Mouse (Mus musculus) kidney, adult 9 months (tissue): ENCODE results near the gene Suox.
A peak's percentile ranks its signal among the peaks of the same experiment; 100 is the strongest.
"Not testable (repeated sequence)": the region's sequence is repeated elsewhere in the genome, so short reads cannot be mapped to it uniquely, and the experiment has no call there.

Experiments used
- DNase-seq: peaks from one replicate; pipeline ENCODE4 v3.0.0; 2022

Suox gene

DNA sequence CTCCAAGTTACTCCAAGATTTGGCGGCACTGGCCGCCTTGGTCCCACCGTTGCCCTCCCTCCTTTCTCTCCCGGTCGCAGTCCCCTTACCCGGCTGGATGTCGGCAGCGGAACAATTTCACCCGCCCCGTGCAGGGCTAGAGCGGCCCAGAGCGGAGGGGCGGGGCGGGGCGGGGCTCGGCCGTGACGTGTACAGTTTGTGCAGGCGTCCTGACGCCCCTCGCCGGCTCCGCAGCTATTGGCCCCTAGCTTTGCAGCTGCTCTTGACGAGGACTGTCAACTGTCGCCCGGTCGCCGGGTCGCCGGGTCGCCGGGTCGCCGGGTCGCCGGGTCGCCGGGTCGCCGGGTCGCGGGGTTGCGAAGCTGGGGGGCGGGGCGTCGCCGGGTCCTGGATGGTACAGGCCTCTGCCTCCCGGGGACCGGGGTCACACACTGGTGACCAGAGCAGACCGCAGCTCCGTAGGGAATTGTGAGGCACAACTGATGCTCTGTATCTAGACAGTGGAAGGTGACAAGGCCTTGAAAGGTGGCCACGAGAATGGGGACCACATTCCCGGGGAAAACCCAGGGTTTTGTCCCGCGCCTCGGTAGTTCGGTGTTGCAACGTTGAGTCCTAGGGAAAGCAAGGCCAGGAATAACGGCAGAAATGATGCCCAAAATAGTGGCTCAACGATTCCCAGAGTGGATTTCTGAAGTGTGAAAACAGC lies at the start of gene Suox:
TSS of gene Suox (minus strand) at position 311 of the 706 bp plus-strand sequence.
- DNase-seq: peak; percentile 86

DNA sequence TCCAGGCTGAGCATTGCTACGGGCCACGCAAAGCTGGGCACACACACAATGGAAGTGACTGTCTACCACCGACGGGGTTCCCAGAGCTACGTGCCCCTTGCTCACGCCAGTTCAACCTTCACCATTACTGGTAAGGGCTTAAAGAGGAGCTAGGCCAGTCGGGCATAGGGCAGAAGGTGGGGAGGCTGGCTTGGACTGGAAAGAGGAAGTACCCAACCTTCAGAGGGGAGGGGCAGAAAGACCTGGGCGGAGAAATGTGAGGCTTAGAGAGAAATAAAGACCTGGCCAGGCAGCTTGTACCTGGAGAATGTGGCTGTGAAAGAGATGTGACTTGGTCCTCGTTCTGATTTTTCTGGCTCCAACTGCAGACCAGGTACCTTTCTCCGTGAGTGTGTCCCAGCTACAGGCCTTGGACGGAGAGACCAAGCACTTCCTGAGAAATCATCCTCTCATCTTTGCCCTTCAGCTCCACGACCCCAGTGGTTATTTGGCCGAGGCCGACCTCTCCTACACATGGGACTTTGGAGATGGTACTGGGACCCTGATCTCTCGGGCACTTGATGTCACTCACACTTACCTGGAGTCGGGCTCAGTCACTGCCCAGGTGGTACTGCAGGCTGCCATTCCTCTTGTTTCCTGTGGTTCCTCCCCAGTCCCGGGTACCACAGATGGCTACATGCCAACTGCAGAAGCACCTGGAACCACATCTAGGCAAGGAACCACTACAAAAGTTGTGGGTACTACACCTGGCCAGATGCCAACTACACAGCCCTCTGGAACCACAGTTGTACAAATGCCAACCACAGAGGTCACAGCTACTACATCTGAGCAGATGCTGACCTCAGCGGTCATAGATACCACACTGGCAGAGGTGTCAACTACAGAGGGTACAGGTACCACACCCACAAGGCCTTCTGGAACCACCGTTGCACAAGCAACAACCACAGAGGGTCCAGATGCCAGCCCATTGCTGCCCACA lies 42.0 kb upstream of the Suox start:
- DNase-seq: no peak

DNA sequence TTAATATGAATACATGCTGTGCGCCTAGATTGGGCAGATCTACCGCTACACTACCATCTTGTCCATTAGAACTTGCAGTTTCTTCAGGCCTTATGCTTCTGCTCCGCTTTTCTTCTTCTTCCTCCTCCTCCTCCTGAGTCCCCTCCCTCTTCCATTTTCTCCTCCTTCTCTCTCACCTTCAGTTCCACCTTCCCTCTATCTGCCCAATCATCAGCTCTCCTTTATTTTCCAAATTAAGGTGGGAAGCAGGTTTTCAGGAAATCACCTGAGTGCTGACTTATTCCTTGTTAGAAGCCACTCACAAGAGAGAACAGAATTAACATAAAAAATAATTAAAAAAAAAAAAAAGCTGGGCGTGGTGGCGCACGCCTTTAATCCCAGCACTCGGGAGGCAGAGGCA lies 37.4 kb upstream of the Suox start:
- not testable (repeated sequence) for DNase-seq

DNA sequence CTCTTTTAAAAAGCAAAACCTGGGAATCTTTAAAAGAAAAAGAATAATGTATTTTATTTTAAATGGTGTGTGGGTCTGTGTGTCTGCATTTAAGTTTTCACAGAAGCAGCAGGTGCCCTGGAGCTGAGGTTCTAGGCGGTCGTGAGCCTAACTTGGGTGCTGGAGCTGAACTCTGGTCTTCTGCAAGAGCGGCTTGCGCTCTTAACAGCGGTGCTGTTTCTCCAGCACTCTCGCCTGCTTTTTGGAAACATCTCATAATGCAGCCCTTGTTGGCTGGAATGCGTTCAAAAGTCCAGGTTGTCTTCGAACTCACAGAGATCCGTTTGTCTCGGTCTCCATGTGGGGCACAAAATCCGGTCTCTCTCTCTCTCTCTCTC lies 31.4 kb upstream of the Suox start:
- DNase-seq: no peak

DNA sequence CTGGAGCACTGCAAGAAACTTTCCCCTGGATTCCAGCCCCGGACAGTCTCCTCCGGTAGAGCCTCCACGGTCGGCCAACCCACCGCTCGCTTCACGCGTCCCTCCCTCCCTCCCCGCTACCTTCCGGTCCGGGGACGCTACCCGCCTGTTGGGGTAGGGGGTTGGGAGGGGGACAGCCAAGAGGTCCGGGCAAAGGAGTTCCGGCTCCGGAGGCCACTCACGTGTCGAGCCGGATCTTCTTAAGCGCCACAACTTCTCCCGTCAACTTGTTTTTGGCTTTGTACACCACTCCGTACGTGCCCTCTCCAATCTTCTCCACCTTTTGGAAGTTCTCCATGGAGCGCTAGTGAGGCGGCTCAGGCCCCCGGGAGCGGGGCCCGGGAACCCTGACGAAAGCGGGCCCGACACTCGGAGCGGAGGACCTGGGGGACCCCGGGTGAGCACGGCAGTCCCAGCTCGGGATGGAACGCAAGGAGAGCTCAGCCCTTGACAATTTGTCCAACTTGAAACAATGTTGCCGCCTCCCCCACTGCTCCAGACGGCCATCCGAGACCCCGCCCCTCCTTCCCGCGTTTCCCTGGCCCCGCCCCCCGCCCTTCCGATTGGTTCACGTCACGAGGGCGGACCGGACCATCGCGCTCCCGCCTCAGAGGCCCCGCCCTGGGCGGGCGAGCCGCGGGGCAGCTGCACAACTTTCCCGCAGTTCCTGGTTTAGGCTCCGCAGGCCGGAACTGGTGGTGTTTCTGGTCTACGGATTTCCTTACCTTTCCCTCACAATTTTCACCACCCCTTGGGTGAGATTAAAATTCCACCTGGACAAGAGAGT lies 30.8 kb upstream of the Suox start, which contains the start of gene Cdk2:
TSS of gene Cdk2 (minus strand) at position 541 of the 826 bp plus-strand sequence.
- peak; percentile 94 for DNase-seq

DNA sequence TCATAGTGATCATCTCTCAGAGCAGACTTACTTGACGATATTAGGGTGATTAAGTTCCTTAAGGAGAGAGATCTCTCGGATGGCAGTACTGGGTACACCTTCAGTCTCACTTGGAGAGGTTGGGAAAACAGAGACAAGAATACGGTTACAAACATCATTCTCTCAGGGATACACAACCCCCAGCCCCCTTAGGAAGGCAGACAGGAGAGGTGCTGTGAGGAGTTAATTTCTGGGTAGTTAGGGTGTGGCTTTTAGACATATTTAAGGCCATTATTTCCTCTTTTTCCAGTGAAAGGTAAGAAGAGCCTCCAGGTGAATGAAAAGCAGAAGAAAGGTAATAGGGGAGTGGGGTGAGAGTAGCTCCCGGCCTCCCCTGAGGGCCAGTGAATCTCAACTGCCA lies 30.0 kb upstream of the Suox start, which contains the start of gene Pmel:
TSS of gene Pmel (plus strand) at position 301 of the 400 bp plus-strand sequence.
- no peak for DNase-seq

DNA sequence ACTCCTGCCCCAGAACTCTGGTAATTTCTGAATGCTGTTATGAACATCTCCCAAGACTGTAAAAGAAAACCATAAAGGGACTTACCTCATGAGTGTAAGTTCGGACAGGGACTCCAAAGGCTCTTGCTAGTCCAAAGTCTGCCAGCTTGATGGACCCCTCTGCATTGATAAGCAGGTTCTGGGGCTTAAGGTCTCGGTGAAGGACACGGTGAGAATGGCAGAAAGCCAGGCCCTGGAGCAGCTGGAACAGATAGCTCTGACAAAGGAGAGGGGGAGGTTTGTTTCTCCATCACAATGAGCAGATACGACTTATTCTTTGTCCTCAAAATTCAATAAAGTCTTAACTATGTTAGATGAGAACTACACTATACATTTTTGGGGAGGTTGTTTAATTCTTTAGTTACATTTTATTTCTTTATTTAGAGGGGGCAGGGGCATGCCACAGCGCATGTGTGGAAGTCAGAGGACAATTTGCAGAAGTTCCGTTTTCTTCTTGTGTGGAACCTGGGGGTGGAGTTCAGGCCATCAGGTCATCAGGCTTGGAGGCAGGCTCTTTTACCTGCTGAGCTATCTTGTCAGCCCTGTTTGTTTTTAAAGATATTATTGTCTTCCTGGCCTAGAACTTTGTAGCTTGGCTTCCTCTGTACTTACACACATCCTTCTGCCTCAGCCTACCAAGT lies 28.6 kb upstream of the Suox start:
- no peak for DNase-seq

DNA sequence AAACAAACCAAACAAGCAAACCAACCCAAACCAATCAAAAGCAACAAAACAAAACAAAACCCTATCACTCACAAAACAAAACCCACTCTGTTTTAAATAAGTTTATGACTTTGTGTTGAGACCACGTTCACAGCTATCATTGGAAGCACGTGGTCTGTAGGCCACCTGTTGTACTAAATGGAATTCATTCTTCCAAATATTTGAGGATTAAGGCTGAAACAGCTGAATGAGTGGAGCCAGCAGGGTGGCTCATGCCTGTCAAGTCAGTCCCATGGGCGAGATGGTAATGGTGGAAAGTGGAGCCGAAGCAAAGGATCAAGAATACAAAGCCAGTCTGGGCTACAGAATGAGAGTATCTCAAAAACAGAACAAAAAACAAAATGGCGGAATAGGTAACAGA lies 26.8 kb upstream of the Suox start:
- DNase-seq: no peak

DNA sequence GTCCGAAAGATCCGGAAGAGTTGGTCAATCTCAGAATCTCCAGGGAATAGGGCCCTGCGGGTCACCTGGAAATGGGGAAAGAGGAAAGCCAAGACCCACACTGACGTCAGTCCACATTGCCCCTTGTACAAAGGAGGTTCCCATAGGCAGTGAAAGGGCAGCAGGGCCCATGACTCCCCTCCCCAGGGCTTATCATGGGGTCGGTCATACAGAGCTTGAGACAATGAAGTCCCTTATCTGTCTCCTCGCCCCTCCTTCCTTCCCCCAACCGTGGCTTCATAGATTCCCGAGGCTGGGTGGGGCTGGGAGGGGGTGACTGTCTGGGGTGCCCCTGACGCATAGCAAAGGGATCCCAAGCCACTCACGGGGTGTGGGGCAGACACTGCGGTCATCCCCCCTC lies 25.7 kb upstream of the Suox start:
- DNase-seq: no peak

DNA sequence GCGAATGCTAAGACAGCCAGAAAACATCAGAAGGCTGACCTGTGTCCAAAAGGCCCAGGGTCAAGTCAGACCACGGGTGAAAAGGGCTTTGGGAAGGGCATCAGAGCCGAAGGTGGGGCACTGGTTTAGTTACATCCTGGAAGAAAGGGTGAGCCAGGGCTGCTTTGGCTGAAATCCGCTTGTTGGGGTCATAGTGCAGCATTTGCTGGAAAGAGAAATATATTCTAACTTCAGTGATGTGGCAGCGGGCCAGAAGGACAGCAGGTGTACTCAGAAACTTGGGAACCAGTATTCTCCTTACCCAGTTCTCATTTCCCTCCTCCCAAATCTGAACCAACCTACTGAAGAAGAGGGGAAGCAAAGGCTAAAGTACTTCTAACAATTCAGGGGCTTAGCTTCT lies 25.1 kb upstream of the Suox start:
- peak; percentile 68 for DNase-seq

DNA sequence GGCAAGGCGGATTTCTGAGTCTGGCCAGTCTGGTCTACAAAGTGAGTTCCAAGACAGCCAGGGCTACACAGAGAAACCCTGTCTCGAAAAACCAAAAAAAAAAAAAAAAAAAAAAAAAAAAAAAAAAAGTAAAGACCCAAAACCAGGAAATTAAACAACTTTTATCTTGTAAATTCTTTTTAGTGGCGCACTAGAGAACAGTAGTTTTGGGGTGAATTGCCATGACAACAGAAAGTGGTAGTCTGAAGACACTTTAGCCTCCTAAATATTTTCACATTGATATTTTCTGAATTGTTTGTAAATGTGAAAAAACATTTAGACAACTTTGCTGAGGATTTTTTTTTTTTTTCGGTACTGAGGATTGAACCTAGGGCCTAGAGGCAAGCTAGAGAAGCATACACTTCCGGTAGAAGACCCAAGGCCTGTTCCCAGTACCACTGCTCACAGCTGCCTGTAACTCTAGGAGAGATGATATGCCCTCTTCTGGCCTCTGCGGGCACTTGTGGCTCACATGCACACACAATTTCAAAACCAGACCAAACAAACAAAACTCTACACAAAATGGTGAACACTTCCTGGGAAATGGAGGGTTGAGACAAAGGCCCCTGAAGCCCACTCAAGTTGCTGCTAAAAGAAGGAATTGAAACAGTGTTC lies 23.3 kb upstream of the Suox start:
- DNase-seq: no peak

DNA sequence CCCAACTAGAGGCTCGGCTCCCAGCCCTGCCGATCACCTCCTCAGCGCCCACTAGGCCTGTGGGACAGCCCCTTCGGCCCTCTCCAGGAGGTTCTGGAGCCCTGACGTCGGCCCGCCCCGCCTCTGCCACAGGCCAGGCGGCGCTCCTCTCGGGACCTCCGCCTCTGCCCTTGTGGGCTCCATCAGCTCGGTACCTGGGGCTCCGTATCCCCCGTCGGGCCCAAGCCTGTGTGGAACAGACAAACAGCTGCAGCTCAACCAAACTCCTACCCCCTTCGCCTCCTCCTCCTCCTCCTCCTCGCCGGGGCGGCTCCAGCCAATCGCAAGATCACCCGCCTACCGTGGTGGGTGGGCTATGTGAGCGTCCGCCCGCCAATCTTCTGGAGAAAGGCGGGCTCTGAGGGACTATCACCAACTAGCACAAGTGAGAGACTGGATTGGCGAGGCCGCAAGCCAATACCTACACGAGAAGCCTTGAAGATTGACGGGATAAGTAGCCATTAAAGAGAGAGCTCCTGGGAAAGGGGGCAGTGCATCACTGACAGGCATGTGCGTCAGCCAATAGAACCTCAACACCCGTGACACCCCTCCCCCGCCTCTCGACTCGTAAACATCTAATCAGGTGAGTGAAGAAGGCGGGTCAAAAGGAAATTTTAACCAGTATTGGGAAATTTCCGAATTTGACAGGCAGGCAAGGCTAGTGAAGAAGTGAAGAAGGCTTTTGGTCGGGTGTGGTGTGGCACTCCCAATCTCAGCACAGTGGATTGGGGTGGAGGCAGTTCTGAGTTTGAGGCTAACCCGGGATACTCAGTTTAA lies 22.3 kb upstream of the Suox start, which contains the start of gene Rab5b:
TSS of gene Rab5b (minus strand) at position 273 of the 816 bp plus-strand sequence.
- peak; percentile 100 for DNase-seq

DNA sequence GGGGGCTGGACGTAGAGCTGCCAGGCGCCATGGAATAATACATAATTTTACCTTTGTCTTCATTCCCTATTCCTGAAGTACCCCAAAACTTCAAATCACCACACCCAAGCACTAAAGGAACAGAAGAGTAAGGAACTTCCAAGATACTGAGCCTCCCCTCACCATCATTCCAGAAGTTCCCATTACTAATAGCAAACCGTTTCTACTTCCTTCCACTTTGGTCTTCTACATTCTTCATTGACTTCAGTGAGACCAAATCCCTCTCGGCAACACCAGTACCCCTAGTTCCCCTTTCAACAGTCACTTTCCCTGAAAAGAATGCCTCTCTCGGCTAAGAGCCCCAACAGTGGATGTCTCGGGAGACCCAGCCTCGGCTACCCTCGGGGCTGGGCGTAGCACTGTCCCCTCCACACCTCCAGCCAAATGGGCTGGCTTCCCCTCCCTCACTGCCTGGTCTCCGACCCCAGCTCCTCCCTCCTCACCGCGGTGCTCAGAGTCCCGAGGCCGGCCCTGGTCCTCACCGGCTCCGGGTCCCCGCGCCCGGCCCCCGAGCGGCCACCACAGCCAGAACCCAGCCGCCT lies 21.6 kb upstream of the Suox start:
- no peak for DNase-seq

DNA sequence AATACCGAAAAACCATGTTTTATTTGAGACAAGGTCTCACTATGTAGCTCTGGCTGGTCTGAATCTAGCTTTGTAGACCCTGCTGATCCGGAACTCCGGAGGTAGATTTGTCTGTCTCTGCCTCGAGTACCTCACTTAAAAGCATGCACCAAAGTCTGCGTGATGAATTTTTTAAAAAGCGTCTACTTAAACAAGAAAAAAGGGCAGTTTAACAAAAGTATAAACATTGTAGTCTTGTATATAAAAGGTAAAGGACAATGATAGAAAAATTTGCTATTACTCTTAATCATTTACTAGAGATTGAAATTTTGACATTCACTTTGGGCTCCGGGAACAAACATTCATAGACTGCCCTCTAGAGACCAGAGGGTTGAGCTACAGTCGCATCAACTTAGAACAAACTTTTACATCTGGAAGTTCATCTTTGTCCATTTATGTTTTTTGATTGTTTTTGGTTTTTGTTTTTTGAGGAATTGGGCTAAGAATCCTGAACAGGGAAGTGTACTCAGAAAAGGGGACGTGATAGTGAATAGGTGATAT lies 666 bp upstream of the Suox start:
- peak; percentile 69 for DNase-seq

DNA sequence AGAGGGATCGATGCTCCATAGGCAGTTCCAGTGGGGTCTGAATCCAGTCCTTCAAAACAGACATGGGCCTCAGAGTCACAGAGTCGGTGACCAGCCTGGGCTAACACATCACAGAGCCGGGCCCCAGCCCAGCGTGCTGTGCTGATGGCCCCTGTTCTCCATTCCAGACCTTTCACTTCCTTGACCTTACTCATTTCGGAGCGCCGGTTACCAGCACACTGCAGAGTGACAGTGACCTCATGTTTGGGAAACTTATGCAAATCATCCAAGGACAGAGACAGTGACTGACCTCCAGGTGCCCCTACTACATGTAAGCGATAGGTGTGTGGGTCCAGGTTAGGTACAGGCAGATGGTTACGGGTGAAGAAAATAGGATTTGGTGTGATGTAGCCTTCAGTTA lies 2.7 kb downstream of the Suox start:
- no peak for DNase-seq

DNA sequence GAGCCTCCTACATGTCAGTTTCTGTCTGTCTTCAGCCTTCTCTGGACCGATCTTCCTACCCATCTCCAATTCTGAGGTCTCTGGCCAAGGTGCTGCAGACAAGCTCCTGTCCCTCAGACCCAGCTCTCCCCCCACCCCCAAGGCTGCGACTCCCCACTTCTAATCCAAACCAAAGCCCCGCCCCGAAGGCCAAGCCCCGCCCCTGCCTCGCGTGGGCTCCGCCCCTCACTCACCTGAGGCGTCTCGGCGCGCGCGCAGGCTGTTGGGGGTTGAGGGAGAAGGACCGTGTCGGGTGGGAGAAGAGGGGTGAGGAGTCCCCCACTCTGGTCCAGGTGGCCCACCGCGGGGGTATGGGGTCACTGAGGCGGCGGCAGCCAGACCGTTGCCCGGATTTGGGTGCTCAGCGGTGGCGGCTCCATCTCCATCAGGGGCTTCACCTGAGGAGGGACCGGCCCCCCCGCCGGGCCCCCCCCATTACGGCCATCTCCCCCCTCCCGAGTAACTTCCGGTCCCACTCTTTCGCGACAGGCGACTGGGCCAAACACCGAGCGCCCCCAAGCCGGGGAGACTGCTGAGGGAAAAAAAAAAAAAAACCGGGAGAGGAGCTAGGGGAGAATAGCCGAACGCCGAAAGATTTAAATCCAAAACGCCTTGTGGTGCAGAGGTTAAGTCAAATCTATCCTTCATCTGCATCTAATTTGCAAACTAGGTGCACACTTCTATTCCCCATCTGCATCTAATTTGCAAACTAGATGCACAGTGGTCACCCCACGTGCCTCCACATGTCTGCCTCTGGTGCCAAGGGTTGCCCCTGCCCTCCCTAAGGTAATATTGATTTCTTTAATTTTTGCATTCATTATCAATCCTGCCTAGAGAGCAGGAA lies 4.8 kb downstream of the Suox start:
- DNase-seq: peak; percentile 84

DNA sequence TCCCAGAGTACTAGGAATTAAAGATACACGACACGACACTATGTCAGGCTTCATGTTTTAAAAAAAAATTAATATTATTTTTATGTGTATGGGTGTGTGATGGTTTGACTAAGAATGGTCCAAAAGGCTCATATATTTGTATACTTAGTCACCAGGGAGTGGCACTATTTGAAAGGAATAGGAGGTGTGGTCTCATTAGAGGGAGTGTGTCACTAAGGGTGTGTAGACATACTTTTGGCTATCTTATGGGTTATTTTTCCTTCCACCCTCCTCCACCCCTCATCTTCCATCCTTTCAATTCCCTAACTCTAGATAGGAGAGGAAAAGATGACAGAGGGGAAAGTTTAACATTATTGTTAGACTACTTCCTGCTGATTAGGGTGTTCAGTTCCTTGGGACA lies 8.1 kb downstream of the Suox start:
- DNase-seq: no peak

DNA sequence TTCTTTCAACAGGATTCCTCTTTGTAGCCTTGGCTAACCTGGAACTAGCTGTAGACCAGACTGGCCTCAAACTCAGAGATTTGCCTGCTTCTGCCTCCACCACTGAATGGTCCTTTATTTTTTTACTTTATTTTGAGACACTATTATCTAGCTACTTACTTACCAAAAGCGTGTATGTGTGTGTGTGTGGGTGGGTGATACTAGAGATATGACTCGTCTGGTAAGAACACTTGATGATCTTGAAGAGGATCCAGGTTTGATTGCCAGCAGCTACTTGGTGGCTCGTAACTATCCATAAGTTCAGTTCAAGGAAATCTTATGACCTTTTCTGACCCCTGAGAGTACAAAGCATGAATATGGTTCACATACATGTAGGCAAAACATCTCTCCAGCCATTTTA lies 8.6 kb downstream of the Suox start:
- DNase-seq: no peak

DNA sequence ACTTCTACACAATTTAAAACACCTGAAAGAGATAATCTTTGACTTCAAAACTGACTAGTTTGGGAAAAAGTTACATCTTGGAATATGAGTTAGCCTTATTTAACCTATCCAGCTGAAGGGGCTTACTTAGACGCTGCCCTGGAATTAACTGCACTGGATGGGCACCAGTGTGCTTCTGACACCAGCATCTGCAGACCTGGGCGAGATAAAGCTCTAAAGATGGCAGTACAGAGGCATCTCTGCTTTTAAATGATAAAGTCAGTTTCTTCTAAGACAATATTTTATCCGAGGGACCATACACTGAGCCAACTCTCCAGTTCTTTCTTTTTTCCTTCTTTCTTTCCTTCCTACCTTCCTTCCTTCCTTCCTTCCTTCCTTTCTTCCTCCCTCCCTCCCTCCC lies 9.1 kb downstream of the Suox start:
- DNase-seq: no peak
